Mouse (Mus musculus) adrenal gland, postnatal 14 days (tissue): ENCODE measurements around the gene Stag1. TPM values are rescaled to one million over a fixed set of nuclear protein-coding genes. Genes with fewer than 3 reads are reported as not detected.
A peak's percentile ranks its signal among the peaks of the same experiment; 100 is the strongest.

Experiments
- DNase-seq: peaks from one replicate; pipeline ENCODE4 v3.0.0; 2021; ENCODE audit warnings: mixed read lengths
- long read RNA-seq, 2 experiments: library from polyadenylated mRNA; stranded (forward); transcript quantifications; one replicate each; pipeline ENCODE4 v2.0.0; 2021
- total RNA-seq: library from RNA; stranded (reverse); gene quantifications from 2 replicates; pipeline ENCODE4 v1.2.3, GENCODE M21; 2021

Stag1 gene
- 42.5 and 43.1 TPM in 2 replicates for total RNA-seq
- long read RNA-seq, experiment 1, full-length matches to known transcripts: 2 of 9 reads
- long read RNA-seq, experiment 1, partial matches to known transcripts: 0 of 9 reads
- long read RNA-seq, experiment 1, other reads (novel, unspliced or antisense): 7 of 9 reads
- long read RNA-seq, experiment 2, full-length matches to known transcripts: 4 of 10 reads
- long read RNA-seq, experiment 2, partial matches to known transcripts: 2 of 10 reads
- long read RNA-seq, experiment 2, other reads (novel, unspliced or antisense): 4 of 10 reads

GRCm38 (mm10) chr9:100597546-100597945 lies at the start of gene Stag1:
Gene Stag1, plus strand, starts transcription at chr9:100597798.
- no peak for DNase-seq

- peak; percentile 58 for DNase-seq
Measured at GRCm38 (mm10) chr9:100548313-100548712, 49.3 kb upstream of the Stag1 start.

GRCm38 (mm10) chr9:100555686-100556085 lies 41.9 kb upstream of the Stag1 start:
- DNase-seq: no peak

- no peak for DNase-seq
Measured at GRCm38 (mm10) chr9:100558023-100558573, 39.5 kb upstream of the Stag1 start.

DNA sequence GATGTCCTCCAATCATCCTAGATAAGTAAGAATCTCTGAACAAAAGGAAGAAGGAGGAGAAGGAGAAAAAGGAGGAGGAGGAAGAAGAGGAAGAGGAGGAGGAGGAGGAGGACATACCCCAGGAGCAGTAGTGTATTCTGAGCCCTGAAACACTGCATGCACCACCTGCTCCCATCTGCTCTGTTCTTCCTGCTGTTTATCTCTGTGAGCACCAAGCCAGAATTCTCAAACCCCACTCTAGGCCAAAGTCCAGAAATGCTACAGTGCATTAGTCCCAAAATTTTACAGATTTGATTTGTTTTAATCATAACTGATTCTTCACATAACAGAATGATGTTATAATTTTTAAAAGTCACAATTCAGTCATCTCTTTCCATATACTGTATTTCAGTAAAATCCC lies 38.6 kb upstream of the Stag1 start:
- DNase-seq: no peak

GRCm38 (mm10) chr9:100560251-100560890 lies 37.2 kb upstream of the Stag1 start:
- no peak for DNase-seq

GRCm38 (mm10) chr9:100569798-100570625 lies 27.6 kb upstream of the Stag1 start:
- DNase-seq: peak; percentile 79

DNA sequence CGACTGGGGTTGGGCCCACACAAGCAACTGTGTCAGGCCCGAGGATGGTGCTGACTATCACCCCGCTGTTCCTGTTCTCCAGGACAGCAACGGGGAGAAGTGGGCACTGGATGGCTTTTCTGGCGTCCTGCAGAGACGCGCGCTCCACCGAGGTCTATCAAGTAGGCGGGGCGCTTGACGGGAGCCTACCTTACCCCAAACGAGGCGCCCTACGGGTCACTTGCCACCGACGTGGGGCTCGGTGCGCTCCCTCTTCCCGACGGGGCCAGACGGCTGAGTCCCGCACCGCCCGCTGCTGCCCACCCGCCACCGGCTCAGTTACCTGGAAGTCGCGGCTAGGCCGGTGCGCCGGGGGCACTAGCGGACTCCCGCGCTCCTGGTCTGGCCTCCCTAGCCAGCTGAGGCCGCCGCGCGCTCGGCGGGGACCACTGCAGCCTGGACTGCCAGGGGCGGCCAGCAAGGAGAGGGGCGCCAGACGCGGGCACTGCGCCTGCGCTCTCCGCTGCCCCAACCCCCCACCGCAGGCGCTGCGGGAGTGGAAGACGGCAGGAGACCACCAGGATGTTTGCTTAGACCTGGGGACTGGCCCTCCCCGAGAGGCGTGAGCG lies 26.9 kb upstream of the Stag1 start, which contains the start of gene Slc35g2:
Slc35g2 (minus strand) TSS at position 465 of the 608 bp plus-strand sequence.
- peak; percentile 64 for DNase-seq

DNA sequence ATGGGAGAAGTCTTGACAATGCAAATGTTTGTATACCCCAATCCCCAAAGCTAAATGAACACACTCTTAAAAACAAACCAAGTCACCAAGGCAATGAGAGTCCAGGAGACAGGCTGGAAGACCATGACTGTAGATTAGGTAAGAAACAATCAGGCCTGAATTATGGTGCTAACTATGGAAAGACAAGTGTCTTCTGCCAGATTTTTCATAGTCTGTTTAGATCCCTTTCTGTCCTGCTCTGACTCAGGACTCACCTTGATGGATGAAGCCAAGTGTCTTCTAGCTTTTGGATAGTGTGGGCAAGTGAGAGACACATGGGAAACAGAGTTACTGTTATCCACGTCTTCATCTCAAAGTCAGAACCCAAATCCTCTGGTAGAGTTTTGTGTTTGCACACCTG lies 26.1 kb upstream of the Stag1 start:
- DNase-seq: no peak

- no peak for DNase-seq
Measured at GRCm38 (mm10) chr9:100573300-100573699, 24.3 kb upstream of the Stag1 start.

DNA sequence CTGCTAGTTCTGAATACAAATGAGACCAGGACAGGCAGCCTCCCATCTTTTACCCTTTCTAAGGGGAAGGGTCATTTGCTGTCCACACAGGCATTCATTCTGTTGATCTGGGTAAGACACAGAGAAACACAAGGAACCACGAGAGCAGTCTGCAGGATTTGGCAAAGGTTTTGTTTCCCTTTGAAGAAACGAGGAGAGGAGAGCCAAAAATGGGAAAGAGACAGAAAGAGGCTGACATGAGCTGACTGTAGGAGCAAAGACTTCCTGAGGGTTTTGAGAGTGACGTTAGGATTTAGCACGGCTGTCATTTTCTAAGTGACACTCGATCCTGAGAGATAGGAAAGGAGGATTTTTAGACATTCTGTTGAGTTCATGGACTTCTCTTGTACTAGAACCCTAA lies 23.7 kb upstream of the Stag1 start:
- no peak for DNase-seq

GRCm38 (mm10) chr9:100580196-100580740 lies 17.3 kb upstream of the Stag1 start:
- no peak for DNase-seq

DNA sequence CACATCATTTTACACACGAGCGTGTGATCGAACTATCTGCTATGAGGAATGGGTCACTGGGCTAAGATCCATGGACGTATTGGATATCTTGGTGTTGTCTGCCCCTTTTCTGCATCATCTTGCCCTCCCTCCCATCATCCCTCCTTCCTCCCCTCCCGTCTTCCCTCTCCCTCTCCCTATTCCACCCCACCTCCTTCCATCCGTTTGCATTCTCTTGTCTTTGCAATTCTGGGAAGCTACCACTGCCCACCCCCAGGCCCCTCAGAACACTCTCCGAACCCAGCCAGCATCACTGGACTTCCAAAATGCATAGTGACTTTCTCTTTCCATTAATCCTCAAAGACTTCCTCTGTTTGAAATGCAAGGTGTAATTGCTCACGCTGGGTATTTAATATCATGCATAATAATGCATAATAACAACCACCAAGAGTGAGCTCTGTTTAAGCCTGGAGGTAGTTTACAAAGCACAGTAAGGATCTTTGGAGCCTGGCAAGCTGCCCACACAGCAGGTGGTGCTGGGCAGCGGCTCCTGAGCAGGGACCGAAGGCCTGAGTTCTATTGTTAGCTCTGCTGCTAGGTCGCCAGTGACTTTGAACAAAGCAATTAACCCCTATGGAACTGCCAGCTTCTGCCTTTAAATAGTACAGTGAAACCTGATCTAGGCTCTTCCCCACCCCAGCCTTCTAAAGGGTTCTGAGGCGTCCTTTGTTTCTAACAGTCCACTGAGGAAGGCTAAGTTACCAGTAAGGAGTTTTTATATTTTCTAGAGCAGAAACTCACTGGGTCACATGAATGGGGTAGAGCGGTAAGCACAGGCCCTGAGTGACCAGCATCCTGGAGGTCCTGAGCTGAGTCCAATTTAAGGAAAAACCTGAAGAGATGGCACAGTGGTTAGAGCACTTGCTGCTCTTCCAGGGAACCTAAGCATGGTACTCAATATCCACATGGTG lies 15.8 kb upstream of the Stag1 start:
- no peak for DNase-seq

DNA sequence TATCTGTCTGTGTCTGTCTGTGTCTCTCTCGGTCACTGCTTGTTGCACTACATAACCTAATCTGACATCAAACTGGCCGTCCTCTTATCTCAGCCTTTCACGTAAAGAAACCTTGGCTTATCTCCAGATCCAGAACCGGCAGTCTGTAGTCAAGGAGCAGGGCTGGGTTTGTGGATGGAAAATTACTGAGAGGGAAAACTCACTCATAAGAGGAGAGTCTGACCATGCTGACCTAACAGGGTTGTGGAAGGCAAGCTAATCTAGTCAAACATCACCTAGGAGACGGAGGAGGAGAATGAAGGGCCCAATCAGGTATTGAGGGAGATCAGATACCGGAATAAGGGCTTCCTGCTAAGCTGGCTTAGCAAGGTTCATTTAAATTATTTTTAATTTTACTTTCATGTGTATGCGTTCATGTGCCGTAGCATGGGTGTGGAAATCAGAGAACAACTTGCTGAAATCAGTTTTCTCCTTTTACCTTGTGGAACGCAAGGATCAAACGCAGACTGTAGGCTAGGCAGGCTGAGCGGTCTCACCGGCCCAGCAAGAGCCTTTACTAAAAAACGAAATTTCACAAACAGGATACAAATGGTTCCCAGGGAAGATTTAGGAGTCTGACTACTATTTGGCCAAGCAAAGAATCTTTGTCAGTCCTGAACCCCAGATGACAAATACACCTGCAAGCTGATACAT lies 14.6 kb upstream of the Stag1 start:
- DNase-seq: peak; percentile 64

DNA sequence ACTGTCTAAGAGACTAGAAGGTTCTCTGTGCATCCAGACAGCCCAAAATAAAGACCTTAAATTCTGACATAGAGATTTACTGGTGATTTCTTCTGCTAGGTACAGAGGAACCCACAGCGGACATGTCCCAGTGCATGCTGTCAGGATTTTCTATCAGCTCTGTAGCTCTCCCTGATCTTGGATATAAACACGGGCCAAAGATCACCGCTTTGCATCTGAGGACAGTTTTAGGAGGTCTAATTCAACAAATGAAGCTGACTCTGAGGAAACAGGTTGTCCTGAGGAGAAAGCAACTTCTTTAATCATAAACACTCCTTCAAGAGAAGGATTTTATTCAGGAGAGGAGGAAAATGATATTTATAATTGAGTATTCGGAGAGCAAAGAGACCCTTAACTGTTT lies 13.6 kb upstream of the Stag1 start:
- DNase-seq: no peak

DNA sequence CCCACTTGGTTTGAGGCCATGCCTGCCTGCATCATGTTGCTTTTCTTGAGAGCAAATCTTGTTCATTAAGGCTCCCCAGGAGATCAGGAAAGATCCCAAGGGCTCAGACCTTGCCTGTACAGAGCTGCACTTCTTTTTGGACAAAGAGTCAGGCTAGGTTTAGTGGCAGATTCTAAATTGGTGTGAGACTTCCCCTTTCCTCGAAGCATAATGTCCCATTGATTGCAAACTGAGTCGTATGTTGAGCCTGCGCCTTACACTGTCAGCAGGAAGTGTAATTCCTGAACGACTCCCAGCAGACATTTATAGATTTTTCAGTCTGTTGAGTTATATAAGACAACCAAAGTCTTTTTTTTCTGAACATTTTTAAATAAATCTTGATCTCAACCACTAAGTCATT lies 7.1 kb upstream of the Stag1 start:
- DNase-seq: no peak

- no peak for DNase-seq
Measured at GRCm38 (mm10) chr9:100596317-100596716, 1.3 kb upstream of the Stag1 start.

- DNase-seq: peak; percentile 43
Measured at GRCm38 (mm10) chr9:100599761-100600328, 2.2 kb downstream of the Stag1 start.

DNA sequence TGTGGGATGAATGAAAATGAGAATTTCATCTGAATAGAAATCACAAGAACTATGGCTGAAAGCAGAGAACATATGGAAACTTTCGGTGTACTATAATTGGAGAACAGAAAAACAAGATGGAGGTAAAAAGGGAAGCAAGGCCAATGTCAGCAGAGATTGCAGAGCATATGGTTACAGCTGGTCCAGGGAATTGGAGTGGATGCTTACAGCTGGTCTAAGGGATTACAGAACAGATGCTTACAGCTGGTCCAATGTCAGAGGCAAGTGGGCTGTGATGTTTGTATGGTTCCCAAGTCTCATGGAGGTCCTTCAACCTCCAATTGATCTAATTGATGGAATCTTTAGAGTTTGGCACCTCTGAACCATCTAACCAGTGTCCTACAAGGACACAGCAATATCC lies 4.5 kb downstream of the Stag1 start:
- DNase-seq: no peak

DNA sequence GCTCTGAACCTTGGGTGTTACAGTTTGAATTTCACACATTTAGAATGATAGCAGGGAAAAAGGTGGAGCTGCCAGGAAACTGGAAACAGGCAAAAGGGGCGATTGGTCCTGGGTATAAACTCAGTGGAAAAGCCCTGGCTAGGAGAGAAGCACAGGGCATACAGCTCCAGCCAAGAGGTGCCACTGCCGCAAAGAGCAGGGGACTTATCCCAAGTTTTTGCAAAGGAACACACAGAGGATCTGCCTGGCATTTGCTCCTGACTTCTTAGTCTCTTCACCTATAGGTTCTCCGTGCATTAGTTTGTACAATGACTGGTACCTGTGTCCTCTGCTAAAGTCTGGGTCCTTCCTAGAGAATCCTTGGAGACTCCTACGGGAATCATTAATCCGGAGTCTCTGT lies 5.6 kb downstream of the Stag1 start:
- DNase-seq: no peak
